Mouse (Mus musculus): ENCODE measurements around the gene T. TPM values are rescaled to one million over a fixed set of nuclear protein-coding genes. Genes with fewer than 3 reads are reported as not detected.

T gene
- polyA plus RNA-seq, 3 experiments from 2014 or later: not detected

DNA sequence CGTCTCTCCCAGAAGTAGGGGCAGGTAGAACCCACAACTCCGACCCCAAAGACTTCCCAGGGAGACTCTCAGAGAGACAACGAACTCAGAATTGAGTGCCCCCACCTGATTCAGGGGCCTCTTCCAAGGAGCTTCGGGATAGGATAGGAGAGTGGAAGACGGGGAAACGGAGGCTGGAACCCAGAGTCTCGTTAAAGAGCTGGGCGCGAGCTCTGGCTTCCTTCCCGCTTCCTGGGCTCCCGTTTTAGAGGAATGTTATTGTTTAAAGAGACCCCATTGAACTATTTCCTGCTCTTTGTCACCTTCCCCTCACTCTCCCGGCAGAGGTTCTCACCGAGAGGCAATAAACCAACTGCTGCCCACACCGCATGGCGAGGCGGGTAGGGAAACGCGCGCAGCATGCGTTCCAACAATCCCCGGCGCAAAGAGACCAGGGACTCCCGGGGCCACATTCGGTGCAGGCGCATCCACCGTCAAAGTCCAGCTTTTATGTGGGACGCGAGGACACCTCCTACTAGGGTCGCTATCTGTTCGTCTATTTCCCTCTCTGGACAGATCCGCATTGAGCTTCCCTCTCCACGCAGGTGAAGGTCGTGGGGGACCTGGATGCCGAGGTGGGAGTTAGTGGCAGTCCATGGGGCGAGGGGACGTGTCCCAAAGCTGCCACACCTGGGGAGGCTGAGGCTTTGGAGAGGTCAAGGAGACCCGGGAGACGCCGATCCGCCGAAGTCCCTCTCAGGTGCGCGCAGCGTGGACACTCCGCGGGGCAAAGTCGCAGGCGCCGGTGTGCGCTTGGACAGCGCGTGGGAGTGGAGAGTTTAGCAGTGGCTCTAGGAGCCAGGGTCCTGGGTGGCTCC is 874 bp upstream of the T start:
- no peak for ATAC-seq

DNA sequence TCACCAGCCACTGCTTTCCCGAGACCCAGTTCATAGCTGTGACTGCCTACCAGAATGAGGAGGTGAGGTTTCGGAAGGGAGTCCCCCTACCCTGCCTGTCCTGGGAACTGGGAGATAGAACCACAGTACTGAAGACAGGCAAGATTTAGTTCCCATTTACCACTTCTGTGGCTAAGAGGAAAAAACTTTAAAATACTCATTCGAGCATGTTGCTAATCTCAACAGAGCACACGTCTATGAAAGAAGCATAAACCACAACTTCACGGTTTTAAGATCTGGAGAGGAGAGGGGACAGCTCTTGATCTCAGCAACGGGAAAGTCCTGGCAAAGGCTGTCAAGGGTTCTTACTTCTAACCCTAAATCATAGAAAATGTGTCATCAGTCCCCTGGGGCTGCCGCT is 2.0 kb downstream of the T start:
- ATAC-seq: no peak

DNA sequence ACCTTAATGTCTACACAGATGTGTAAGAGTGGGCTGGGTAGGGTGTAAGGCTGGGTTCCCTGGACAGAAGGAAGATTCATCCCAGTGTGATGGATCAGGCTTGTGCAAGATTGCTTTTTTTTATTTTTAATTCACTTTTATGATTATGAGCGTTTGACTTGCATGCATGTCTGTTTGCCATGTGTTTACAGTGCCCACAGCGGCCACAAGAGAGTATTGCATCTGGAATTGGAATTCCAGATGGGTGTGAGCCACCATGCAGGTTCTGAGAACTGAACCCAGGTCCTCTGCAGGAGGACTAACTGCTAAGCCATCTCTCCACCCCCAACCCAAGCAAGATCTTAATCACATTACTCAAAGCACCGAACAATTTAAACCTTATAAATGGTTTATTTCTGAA is 9.8 kb downstream of the T start:
- ATAC-seq: no peak

GRCm38 (mm10) chr17:8447676-8448192 is 13.5 kb downstream of the T start:
- no peak for ATAC-seq

GRCm38 (mm10) chr17:8448324-8448723 is 14.1 kb downstream of the T start:
- ATAC-seq: no peak

DNA sequence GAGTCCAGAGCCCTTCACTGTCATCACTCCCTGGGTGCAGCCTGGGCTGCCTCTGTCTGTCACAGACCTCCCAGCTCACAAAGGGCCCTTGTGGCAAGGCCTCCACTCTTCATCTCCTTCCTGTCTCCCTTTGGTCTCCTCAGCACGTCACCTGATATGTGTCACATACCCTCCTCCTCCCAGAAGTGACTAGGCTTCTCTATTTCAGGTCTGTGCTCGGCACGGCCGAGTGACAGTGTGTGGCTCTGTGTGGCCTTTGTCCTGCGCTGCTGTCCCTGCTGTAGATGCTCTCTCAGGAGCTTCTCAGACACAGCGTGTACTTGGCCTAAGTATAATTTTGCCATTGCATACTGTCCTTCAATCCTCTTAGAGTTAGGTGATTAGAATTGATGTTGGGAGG is 21.0 kb downstream of the T start:
- ATAC-seq: no peak

GRCm38 (mm10) chr17:8455601-8456000 is 21.4 kb downstream of the T start:
- no peak for ATAC-seq

DNA sequence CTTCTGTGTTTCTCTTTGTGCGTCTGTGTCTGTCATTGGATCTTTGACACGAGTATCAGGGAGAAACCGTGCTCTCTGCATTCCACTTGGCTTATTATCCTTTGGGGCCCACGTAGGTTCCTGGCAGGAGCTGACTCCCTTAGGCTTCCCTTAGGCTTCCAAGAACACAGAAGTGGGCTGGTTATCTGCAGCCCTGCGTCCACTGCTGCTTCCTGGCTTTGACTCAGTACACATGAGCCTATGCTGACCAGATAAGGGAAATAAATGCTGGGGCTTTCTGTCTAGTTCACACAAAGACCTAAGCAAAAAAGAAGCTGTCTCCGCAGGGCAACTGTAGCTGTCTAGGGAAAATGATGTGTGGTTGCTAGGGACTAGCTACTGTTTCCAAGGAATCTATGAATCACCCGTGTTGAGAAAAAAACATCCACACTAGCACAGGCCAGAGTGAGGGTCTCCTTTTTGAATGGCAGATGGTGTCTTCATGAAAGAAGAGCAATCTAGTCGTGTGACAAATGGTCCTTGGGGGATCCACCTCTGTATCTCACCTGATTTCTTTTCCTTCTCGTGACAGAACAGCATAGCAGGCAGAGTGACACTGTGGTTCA is 22.7 kb downstream of the T start:
- no peak for ATAC-seq

GRCm38 (mm10) chr17:8461568-8461967 is 27.3 kb downstream of the T start:
- no peak for ATAC-seq

- ATAC-seq: peak; percentile 67
These were observed 29.4 kb downstream of the T start for GRCm38 (mm10) chr17:8463482-8464128.

- no peak for ATAC-seq
These were observed 33.5 kb downstream of the T start for GRCm38 (mm10) chr17:8467771-8468170.

GRCm38 (mm10) chr17:8468716-8469344 is 34.6 kb downstream of the T start:
- ATAC-seq: peak; percentile 80

DNA sequence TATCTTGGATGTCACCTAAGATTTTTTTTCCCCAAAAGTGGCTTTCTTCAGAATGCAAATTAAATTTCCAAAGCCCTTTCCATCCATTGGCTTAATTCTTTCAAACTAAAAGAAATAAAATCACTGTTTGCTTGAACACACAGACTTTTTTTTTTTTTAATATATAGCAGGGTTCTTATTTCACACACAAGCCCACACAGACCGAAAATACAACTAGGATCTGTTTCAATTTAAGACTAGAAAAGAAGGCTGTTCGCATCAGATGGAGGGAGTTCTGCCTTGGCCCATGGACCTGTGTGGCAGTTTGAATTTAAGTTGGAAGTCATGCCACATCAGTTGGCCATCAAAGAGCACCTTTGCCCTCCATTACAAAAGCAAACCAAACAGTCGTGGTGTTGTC is 44.3 kb downstream of the T start:
- no peak for ATAC-seq

DNA sequence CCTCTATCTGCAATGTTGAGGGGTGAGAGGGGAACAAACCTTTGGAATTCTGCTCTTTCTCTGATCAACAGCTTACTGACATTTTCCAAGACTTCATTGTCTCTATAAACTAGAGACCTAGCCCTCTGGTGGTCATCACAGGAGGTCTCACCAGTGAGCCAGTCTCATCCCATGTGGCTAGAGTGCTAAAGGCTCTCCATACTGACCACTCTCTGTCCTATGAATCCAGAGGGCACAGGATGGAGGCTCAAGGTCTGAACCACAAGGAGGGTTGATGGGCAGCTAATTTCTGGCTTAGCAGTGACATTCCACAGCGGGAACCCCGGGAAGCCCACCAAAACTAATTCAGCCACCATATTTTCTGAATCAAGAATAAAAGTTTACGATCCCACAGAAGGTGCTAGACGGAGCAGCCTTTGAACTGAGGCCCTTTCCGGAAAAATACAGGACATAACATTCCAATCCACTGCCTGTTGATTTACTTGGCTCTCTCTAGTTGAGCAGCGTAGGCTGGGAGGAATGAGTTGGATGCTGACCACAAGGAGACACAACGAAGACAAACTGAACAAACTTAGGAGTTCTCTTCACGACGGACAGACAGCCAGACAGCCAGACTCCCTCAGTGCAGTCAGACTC is 45.4 kb downstream of the T start:
- no peak for ATAC-seq

DNA sequence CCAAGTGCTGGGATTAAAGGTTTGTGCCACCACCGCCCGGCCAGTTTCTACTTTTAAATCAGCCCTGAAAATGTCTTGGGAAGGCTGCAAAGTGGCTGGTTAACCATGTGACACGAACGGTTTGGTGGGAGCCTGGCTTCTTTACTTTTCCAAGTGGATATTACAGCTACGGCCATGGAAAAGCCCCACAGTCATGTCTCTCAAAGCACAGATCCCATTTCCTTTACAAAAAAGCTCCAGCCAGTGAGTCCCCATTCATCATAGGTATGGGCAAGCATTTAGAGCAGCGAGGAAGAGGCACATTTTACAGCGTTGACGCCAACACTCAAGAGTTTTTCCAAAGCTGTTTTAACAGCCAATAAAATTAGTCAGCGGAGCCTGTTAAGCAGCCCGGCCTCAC is 47.6 kb downstream of the T start:
- ATAC-seq: no peak

DNA sequence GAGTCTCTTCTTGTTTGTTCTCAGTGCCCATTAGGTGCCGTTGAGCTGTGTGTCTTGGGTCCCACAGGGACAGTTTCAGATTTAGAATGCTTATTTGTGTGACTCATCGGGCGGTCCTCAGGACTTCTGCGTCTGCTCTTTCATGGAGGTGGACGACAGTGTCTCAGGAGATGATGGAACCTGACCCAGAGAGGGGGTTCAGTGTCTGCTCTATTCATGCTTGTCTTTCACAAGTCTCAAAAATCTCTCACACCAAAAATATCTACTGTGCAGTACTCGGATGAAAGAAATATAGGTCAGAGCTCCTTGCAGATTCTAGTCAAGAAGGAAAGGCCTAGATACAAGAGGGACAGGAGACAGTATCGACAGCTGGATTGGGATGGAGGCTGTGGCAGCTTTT is 48.7 kb downstream of the T start:
- ATAC-seq: no peak

DNA sequence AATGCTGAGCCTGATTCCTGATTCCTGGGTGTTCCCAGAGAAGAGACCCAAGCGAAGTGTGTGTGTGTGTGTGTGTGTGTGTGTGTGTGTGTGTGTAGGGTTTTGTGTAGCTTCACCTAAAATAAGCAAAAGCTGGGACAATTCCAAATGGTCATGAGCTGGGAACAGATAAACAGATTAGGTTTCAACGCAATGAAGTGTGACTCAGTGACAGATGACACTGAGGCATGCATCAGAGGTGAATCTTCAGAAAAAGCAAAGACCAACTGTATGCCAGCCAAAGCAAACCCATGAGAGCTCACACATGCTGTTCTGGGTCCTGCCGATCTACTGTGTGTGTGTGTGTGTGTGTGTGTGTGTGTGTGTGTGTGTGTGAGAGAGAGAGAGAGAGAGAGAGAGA is 50.0 kb downstream of the T start:
- no peak for ATAC-seq

DNA sequence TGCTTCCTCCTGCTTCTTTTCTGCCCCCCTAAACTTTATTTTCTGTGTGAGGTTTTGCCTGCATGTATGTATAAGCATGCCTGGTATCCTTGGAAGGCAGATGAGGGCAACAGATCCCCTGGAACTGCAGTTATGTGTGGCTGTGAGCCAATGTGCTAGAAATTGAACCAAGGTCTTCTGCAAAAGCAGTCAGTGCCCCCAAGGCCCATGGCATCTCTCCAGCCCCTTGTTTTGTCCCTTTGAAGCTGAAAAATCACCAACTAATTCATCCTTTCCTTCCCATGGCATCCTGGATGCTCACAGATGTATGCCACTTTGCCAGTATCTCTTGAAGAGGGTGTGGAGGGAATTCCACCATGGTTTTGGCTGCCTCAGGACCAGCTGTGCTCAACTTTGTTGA is 50.9 kb downstream of the T start:
- no peak for ATAC-seq

- ATAC-seq: no peak
These were observed 53.6 kb downstream of the T start for GRCm38 (mm10) chr17:8487824-8488223.

- ATAC-seq: no peak
These were observed 56.7 kb downstream of the T start for GRCm38 (mm10) chr17:8490971-8491370.

All from inflammation-experienced regulatory T-cells, adult 6 months (primary cell).